Mouse (Mus musculus) embryo, embryonic 10 days (tissue): ENCODE results near the gene 9430097D07Rik.

ENCODE experiments used
- DNase-seq: peaks from one replicate; pipeline ENCODE4 v3.0.0-alpha.2; 2015; ENCODE audit warnings: low spot score

Gene 9430097D07Rik

GRCm38 (mm10) chr2:32534061-32534732 lies 41.3 kb downstream of the 9430097D07Rik start:
- DNase-seq = peak; percentile 88

- DNase-seq = no peak
Measured at GRCm38 (mm10) chr2:32533163-32533562, 42.3 kb downstream of the 9430097D07Rik start.

- DNase-seq = no peak
Measured at GRCm38 (mm10) chr2:32530479-32530878, 45.0 kb downstream of the 9430097D07Rik start.

GRCm38 (mm10) chr2:32528326-32528725 lies 47.2 kb downstream of the 9430097D07Rik start:
- no peak for DNase-seq

- no peak for DNase-seq
Measured at GRCm38 (mm10) chr2:32527468-32527966, 48.0 kb downstream of the 9430097D07Rik start.

GRCm38 (mm10) chr2:32525816-32526215 lies 49.7 kb downstream of the 9430097D07Rik start:
- DNase-seq = no peak

- no peak for DNase-seq
Measured at GRCm38 (mm10) chr2:32524536-32525031, 50.9 kb downstream of the 9430097D07Rik start.
